Mouse (Mus musculus) gastrocnemius, adult 2 months (tissue): ENCODE measurements around the gene Fryl. TPM values are rescaled to one million over a fixed set of nuclear protein-coding genes. Genes with fewer than 3 reads are reported as not detected.

Experiments
- DNase-seq: peaks from one replicate; pipeline ENCODE4 v3.0.0; 2022
- H3K27ac ChIP-seq: fragments of 200-600 bp; 2 replicates; pipeline ENCODE4 v1.8.1; 2022; ENCODE audit warnings: mild to moderate bottlenecking
- H3K4me3 ChIP-seq: fragments of 200-600 bp; 2 replicates; pipeline ENCODE4 v1.8.1; 2022; ENCODE audit warnings: mild to moderate bottlenecking, moderate library complexity
- CTCF ChIP-seq: fragments of 200-600 bp; IDR thresholded peaks from 2 replicates; pipeline ENCODE4 v1.8.1; 2022; ENCODE audit warnings: antibody characterized with exemption, mild to moderate bottlenecking, moderate library complexity
- intact Hi-C: fragments of 180-260 bp; cut with DNase I; formaldehyde crosslinking; loops from one replicate; pipeline ENCODE4 v1.15.1; 2025
- total RNA-seq, 2 experiments: library from RNA; stranded (reverse); gene quantifications; 2 replicates each; pipeline ENCODE4 v1.2.3; 2021

Gene Fryl
- total RNA-seq, 2 experiments from 2014 or later = 14.6 to 23.5 TPM

- intact Hi-C loops = no loop called here
- DNase-seq = no peak
- TF ChIP-seq CTCF = no peak
- no peak within 1 kb of the TSS for H3K27ac ChIP-seq
- H3K4me3 ChIP-seq = no peak within 1 kb of the TSS
Measured at GRCm38 (mm10) chr5:72974602-72975001, 281.8 kb downstream of the Fryl start, which contains the start of gene Gm10135. Gene Gm10135, minus strand, starts transcription at chr5:72974702.

- intact Hi-C loops = no loop called here
- no peak for DNase-seq
- no peak overlapping the region for H3K27ac ChIP-seq
Measured at GRCm38 (mm10) chr5:72972934-72973333, 283.5 kb downstream of the Fryl start.

GRCm38 (mm10) chr5:72972435-72972834 lies 284.0 kb downstream of the Fryl start:
- no peak for DNase-seq
- Histone ChIP-seq H3K4me3 (no peak overlapping the region), H3K27ac (no peak overlapping the region)
- intact Hi-C loops = no loop called here
- TF ChIP-seq CTCF = no peak

More at GRCm38 (mm10) chr5:72972934-72973333, 283.5 kb downstream of the Fryl start:
- peak; percentile 18; the same call in 1 of the 2 replicates for TF ChIP-seq CTCF
- H3K4me3 ChIP-seq = no peak overlapping the region

Other genes with a start within 250 kb of the Fryl start
- gene Slc10a4, start 249.7 kb downstream of the Fryl start, total RNA-seq = not detected
- 100 to 1,000 TPM; 147 to 166 TPM for gene Ociad1, start 36.2 kb upstream of the Fryl start, total RNA-seq
- gene Ociad2, start 84.4 kb upstream of the Fryl start, total RNA-seq = 10 to 100 TPM; 36.9 to 56.5 TPM
- gene Cwh43, start 149.5 kb upstream of the Fryl start, total RNA-seq = not detected
- gene Dcun1d4, start 224.4 kb upstream of the Fryl start, total RNA-seq = 10 to 100 TPM; 10.5 to 12.2 TPM